Mouse (Mus musculus): Measurements from ENCODE around the gene Foxa2.
A peak's percentile ranks its signal among the peaks of the same experiment; 100 is the strongest.

Gene Foxa2

GRCm38 (mm10) chr2:148042126-148042640, 4.6 kb downstream of the Foxa2 start:
- peaks cover 69% of the 10 kb centered on the region for H3K4me1 ChIP-seq (replicated peaks; ENCODE audit: low read depth, low read length)
- TF ChIP-seq NANOG (IDR thresholded peaks at IDR 0.05; ENCODE audit: borderline replicate concordance, low read length) (no peak), CTCF (conservative IDR thresholded peaks at IDR 0.05; ENCODE audit: low read length) (no peak)
- H3K36me3 ChIP-seq (ENCODE audit: insufficient read depth, low read length) = no peaks in the 10 kb centered on the region
- H3K9me3 ChIP-seq (ENCODE audit: low read length) = no peaks in the 10 kb centered on the region
- no peak overlapping the region for H3K4me3 ChIP-seq (replicated peaks; ENCODE audit: low read length)
- peaks cover 95% of the 10 kb centered on the region for H3K27me3 ChIP-seq (ENCODE audit: insufficient read depth, low read length)

GRCm38 (mm10) chr2:148041381-148041780, 5.4 kb downstream of the Foxa2 start:
- Histone ChIP-seq H3K4me1 (replicated peaks; ENCODE audit: low read depth, low read length) (peaks cover 67% of the 10 kb centered on the region), H3K4me3 (replicated peaks; ENCODE audit: low read length) (no peak overlapping the region), H3K9me3 (ENCODE audit: low read length) (no peaks in the 10 kb centered on the region), H3K27me3 (ENCODE audit: insufficient read depth, low read length) (peaks cover 95% of the 10 kb centered on the region), H3K36me3 (ENCODE audit: insufficient read depth, low read length) (no peaks in the 10 kb centered on the region)
- TF ChIP-seq CTCF (conservative IDR thresholded peaks at IDR 0.05; ENCODE audit: low read length) = no peak
- TF ChIP-seq POU5F1 (IDR thresholded peaks at IDR 0.05; ENCODE audit: borderline replicate concordance, low read length) = no peak
- no peak for TF ChIP-seq NANOG (IDR thresholded peaks at IDR 0.05; ENCODE audit: borderline replicate concordance, low read length)

- H3K4me1 ChIP-seq (replicated peaks; ENCODE audit: low read depth, low read length) = peaks cover 67% of the 10 kb centered on the region
- peaks cover 99% of the 10 kb centered on the region for H3K27me3 ChIP-seq (ENCODE audit: insufficient read depth, low read length)
- H3K4me3 ChIP-seq (replicated peaks; ENCODE audit: low read length) = peak overlapping the region; percentile 60
- H3K9me3 ChIP-seq (ENCODE audit: low read length) = no peaks in the 10 kb centered on the region
- H3K36me3 ChIP-seq (ENCODE audit: insufficient read depth, low read length) = no peaks in the 10 kb centered on the region
- peak; percentile 59; the same call in 1 of the 2 replicates for TF ChIP-seq NANOG (IDR thresholded peaks at IDR 0.05; ENCODE audit: borderline replicate concordance, low read length)
- TF ChIP-seq CTCF (conservative IDR thresholded peaks at IDR 0.05; ENCODE audit: low read length) = no peak
- TF ChIP-seq POU5F1 (IDR thresholded peaks at IDR 0.05; ENCODE audit: borderline replicate concordance, low read length) = no peak
Observed at GRCm38 (mm10) chr2:148040236-148041121, 6.3 kb downstream of the Foxa2 start.

- H3K27me3 ChIP-seq (ENCODE audit: insufficient read depth, low read length) = peaks cover 99% of the 10 kb centered on the region
- peak overlapping the region; percentile 60 for H3K4me3 ChIP-seq (replicated peaks; ENCODE audit: low read length)
- TF ChIP-seq POU5F1 (IDR thresholded peaks at IDR 0.05; ENCODE audit: borderline replicate concordance, low read length) (no peak), NANOG (IDR thresholded peaks at IDR 0.05; ENCODE audit: borderline replicate concordance, low read length) (no peak), CTCF (conservative IDR thresholded peaks at IDR 0.05; ENCODE audit: low read length) (no peak)
- no peaks in the 10 kb centered on the region for H3K9me3 ChIP-seq (ENCODE audit: low read length)
- H3K4me1 ChIP-seq (replicated peaks; ENCODE audit: low read depth, low read length) = peaks cover 64% of the 10 kb centered on the region
- no peaks in the 10 kb centered on the region for H3K36me3 ChIP-seq (ENCODE audit: insufficient read depth, low read length)
Observed at GRCm38 (mm10) chr2:148039351-148040235, 7.2 kb downstream of the Foxa2 start.

GRCm38 (mm10) chr2:148038366-148039310, 8.1 kb downstream of the Foxa2 start:
- Histone ChIP-seq H3K27me3 (ENCODE audit: insufficient read depth, low read length) (peaks cover 99% of the 10 kb centered on the region), H3K36me3 (ENCODE audit: insufficient read depth, low read length) (no peaks in the 10 kb centered on the region), H3K4me3 (replicated peaks; ENCODE audit: low read length) (no peak overlapping the region; the same call in 1 of the 2 replicates), H3K9me3 (ENCODE audit: low read length) (no peaks in the 10 kb centered on the region), H3K4me1 (replicated peaks; ENCODE audit: low read depth, low read length) (peaks cover 62% of the 10 kb centered on the region)
- TF ChIP-seq NANOG (IDR thresholded peaks at IDR 0.05; ENCODE audit: borderline replicate concordance, low read length) = no peak
- TF ChIP-seq CTCF (conservative IDR thresholded peaks at IDR 0.05; ENCODE audit: low read length) = no peak
- TF ChIP-seq POU5F1 (IDR thresholded peaks at IDR 0.05; ENCODE audit: borderline replicate concordance, low read length) = no peak

- TF ChIP-seq NANOG (IDR thresholded peaks at IDR 0.05; ENCODE audit: borderline replicate concordance, low read length) (peak; percentile 39; the same call in 1 of the 2 replicates), CTCF (conservative IDR thresholded peaks at IDR 0.05; ENCODE audit: low read length) (no peak)
- Histone ChIP-seq H3K27me3 (ENCODE audit: insufficient read depth, low read length) (peaks cover 92% of the 10 kb centered on the region), H3K4me3 (replicated peaks; ENCODE audit: low read length) (no peak overlapping the region), H3K9me3 (ENCODE audit: low read length) (no peaks in the 10 kb centered on the region), H3K4me1 (replicated peaks; ENCODE audit: low read depth, low read length) (peaks cover 62% of the 10 kb centered on the region), H3K36me3 (ENCODE audit: insufficient read depth, low read length) (no peaks in the 10 kb centered on the region)
Observed at GRCm38 (mm10) chr2:148036611-148037160, 10.1 kb downstream of the Foxa2 start.

- Histone ChIP-seq H3K4me3 (replicated peaks; ENCODE audit: low read length) (no peak overlapping the region), H3K4me1 (replicated peaks; ENCODE audit: low read depth, low read length) (peaks cover 33% of the 10 kb centered on the region), H3K36me3 (ENCODE audit: insufficient read depth, low read length) (no peaks in the 10 kb centered on the region), H3K9me3 (ENCODE audit: low read length) (no peaks in the 10 kb centered on the region), H3K27me3 (ENCODE audit: insufficient read depth, low read length) (peaks cover 83% of the 10 kb centered on the region)
- no peak for TF ChIP-seq NANOG (IDR thresholded peaks at IDR 0.05; ENCODE audit: borderline replicate concordance, low read length)
- no peak for TF ChIP-seq POU5F1 (IDR thresholded peaks at IDR 0.05; ENCODE audit: borderline replicate concordance, low read length)
- no peak for TF ChIP-seq CTCF (conservative IDR thresholded peaks at IDR 0.05; ENCODE audit: low read length)
Observed at GRCm38 (mm10) chr2:148030991-148031675, 15.6 kb downstream of the Foxa2 start.

Data from E14TG2a.4 (cell line).